Mouse (Mus musculus) embryonic stem cell, embryonic (primary cell): ENCODE measurements at regions not wholly inside any gene's neighbourhood (a gene's known extent, or its start where the extent isn't known, plus 50 kb on each side); places are given as distances from the start of the nearest gene placed in this dataset.
"Not testable (repeated sequence)": the region's sequence is repeated elsewhere in the genome, so short reads cannot be mapped to it uniquely, and the experiment has no call there.

Experiments
- CTCF ChIA-PET, 4 experiments: fragments of 300-600 bp in 2 of 4; fragments of 350-600 bp in 2 of 4; sonication (Branson Sonifier 250); formaldehyde crosslinking; loops; one replicate each; lab custom pipeline; 2022; ENCODE audit warnings: inconsistent platforms in 2 of 4; lab: Charles Lee
- POLR2A ChIA-PET, 4 experiments: fragments of 300-600 bp in 2 of 4; fragments of 350-600 bp in 2 of 4; sonication (Branson Sonifier 250); formaldehyde crosslinking; loops; one replicate each; lab custom pipeline; 2022; ENCODE audit warnings: antibody characterized with exemption in 4 of 4, inconsistent platforms in 1 of 4; lab: Charles Lee

GRCm38 (mm10) chr14:120797916-120798490 lies 113.0 kb upstream of the Ipo5 start:
- ChIA-PET POLR2A (interaction anchor here in 2 of 4 experiments (0.7 to 2.6 kb wide), 6 partner anchors 10 to 124 kb away, joined by 3 to 5 read pairs (median 4); partner anchors contain the start of gene Ipo5 (in 1 of the 2)), CTCF (interaction anchor here in 2 of 4 experiments (0.6 to 1.3 kb wide), 2 partner anchors 11 to 34 kb away, joined by 3 to 5 read pairs; no protein-coding TSS in a partner anchor)

GRCm38 (mm10) chr14:120803191-120803590 lies 107.8 kb upstream of the Ipo5 start:
- ChIA-PET POLR2A (interaction anchor here in 3 of 4 experiments (0.6 to 3.9 kb wide), 12 partner anchors 9 to 293 kb away, joined by 3 to 19 read pairs (median 4); partner anchors contain the start of gene Ipo5 (in 2 of the 3)), CTCF (interaction anchor here in 3 of 4 experiments (0.6 to 1.4 kb wide), 6 partner anchors 12 to 1646 kb away, joined by 3 to 6 read pairs (median 4); no protein-coding TSS in a partner anchor)

DNA sequence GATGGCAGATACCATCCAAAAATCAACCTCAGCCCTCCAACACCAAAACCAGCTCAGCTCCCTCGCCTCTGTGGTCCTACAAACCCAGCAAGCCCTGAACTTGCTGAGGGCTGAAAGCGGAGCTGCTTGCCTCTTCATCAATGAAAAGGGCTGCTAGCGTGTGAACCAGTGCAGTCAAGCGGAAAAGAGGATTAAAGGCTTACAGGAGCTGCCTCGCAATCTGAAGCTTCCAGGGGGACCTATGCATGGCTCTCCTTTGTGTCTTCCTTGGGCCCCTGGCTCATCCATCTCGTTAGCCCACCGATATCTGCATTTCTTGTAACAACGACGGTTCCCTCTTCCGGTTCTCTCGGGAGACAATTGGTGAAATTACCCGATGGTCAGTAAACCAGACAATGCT lies 107.3 kb upstream of the Ipo5 start:
- CTCF ChIA-PET: interaction anchor here in 2 of 4 experiments (0.6 to 1.4 kb wide), 4 partner anchors 12 to 38 kb away, joined by 3 to 4 read pairs (median 4); no protein-coding TSS in a partner anchor
- POLR2A ChIA-PET: interaction anchor here in 2 of 4 experiments (0.6 to 3.9 kb wide), 14 partner anchors 8 to 336 kb away, joined by 3 to 19 read pairs (median 4); partner anchors contain the start of gene Ipo5 (in 2 of the 2)

DNA sequence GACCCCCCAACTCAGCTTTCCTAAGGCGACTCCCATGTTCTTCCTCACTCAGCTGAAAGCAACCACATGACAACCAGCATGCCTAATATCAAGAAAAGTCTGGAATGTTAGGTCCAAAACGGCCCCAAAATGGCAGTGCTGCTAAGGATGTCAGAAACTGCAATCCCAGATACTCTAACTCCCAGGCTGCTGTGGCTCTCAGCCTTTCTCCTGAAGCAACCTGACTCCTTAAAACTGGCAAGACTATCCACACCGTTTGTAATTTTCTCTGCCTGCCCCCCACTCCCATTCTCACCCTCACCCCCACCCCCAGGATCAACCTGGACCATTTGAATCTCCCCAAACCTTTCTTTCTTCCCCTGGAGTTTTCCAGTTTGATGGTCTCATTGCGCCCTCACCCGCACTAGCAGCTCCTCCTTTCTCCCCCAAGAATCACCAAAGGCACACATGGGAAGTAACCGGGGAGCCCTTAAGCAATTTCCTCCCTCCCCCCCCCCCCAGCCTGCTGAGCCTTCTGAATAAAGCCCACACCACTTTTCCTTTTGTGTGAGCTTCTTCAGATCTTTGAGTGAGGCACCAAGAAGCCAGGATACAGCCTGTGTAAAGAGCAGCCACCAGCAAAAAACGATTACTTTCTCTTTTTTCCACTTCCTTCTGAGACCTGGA lies 106.7 kb upstream of the Ipo5 start:
- ChIA-PET CTCF (interaction anchor here in 2 of 4 experiments (0.7 kb wide), 2 partner anchors 13 to 27 kb away, joined by 3 read pairs; no protein-coding TSS in a partner anchor), POLR2A (interaction anchor here in 2 of 4 experiments (0.6 to 3.9 kb wide), 16 partner anchors 8 to 1866 kb away, joined by 3 to 19 read pairs (median 4); partner anchors contain the start of gene Dnajc3 (in 1 of the 2))

- ChIA-PET CTCF (interaction anchor here in 2 of 4 experiments (0.8 to 1.0 kb wide), 2 partner anchors 13 to 27 kb away, joined by 3 to 4 read pairs; no protein-coding TSS in a partner anchor), POLR2A (interaction anchor here in 2 of 4 experiments (0.6 to 3.9 kb wide), 11 partner anchors 14 to 1867 kb away, joined by 3 to 19 read pairs (median 4); partner anchors contain the start of gene Dnajc3 (in 1 of the 2))
Measured at GRCm38 (mm10) chr14:120805137-120805536, 105.9 kb upstream of the Ipo5 start.

- POLR2A ChIA-PET: interaction anchor here in 2 of 4 experiments (0.6 to 3.9 kb wide), 9 partner anchors 14 to 1457 kb away, joined by 3 to 19 read pairs (median 5); partner anchors contain the start of gene Ipo5 (in 1 of the 2)
Measured at GRCm38 (mm10) chr14:120805816-120806552, 105.0 kb upstream of the Ipo5 start.

GRCm38 (mm10) chr14:120806553-120806893 lies 104.5 kb upstream of the Ipo5 start:
- ChIA-PET CTCF (no interaction called here), POLR2A (interaction anchor here in 2 of 4 experiments (1.1 to 3.9 kb wide), 5 partner anchors 15 to 129 kb away, joined by 3 to 19 read pairs (median 5); partner anchors contain the start of gene Ipo5 (in 1 of the 2))

More at GRCm38 (mm10) chr14:120805816-120806552, 105.0 kb upstream of the Ipo5 start:
- CTCF ChIA-PET: interaction anchor here in 2 of 4 experiments (0.8 to 1.0 kb wide), 2 partner anchors 12 to 26 kb away, joined by 3 to 4 read pairs; no protein-coding TSS in a partner anchor

DNA sequence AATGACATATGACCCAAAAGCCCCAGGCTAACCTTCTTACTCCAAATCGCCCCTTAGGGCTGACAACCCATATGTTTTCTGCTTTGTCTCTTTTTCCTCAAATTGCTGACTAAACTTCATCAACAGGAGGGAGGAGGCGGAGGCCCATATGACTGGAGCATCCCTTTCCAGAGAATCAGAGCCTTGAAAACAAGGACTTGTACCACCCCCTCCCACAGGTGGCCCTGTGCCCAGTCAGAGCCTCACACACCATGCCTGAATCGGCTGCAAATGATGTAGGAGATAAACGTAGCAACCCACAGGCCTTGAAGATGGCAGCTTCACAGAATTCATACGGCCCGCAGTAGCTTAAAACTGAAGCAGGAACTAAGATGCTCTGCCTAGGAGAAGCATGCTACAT lies 101.7 kb upstream of the Ipo5 start:
- POLR2A ChIA-PET: no interaction called here

DNA sequence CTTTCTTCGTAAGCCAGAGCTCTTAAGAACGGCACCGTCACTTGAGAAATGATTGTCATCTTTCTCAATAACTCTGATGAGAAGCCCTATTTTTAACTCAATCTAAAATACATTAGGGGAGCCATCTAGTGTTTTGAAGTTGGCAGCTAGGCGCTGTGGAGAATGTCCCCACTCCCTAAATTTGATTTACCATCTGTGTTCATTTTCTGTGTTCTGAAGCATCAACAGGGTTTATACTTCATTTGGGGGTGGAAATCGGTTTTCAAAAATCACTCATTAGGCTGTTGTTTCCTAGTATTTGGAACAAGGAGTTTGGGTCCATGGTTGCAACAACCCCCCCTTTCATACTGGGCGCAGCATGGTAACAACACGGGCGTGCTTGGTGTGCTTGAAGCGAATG lies 97.1 kb upstream of the Ipo5 start:
- ChIA-PET POLR2A (interaction anchor here in 2 of 4 experiments (0.9 to 1.1 kb wide), 2 partner anchors 10 to 15 kb away, joined by 3 to 4 read pairs; no protein-coding TSS in a partner anchor), CTCF (interaction anchor here in 2 of 4 experiments (0.9 to 1.3 kb wide), 2 partner anchors 18 to 61 kb away, joined by 3 to 6 read pairs; no protein-coding TSS in a partner anchor)

More for the DNA sequence above, 101.7 kb upstream of the Ipo5 start:
- CTCF ChIA-PET: interaction anchor here in 2 of 4 experiments (0.6 to 0.7 kb wide), 2 partner anchors 12 to 538 kb away, joined by 3 read pairs; no protein-coding TSS in a partner anchor

DNA sequence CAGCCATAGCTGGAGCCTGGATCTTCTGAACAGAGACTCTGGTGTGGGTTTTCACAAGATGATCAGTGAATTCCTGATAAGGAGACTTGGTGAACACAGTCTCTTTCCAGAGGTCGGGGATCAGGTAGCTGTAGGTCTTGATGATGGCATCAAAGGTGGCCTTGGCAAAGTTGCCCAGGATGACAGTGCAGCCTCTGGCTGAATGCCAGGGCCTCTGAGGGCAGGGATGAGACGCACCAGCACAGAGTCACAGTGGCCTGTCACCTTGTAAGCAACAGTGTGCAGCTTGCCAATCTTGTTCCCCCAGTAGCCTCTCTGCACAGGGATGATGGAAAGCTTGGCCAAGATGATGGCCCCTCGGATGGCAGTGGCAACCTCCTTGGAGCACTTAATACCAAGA lies 95.9 kb upstream of the Ipo5 start:
- POLR2A ChIA-PET, CTCF ChIA-PET: not testable (repeated sequence)

DNA sequence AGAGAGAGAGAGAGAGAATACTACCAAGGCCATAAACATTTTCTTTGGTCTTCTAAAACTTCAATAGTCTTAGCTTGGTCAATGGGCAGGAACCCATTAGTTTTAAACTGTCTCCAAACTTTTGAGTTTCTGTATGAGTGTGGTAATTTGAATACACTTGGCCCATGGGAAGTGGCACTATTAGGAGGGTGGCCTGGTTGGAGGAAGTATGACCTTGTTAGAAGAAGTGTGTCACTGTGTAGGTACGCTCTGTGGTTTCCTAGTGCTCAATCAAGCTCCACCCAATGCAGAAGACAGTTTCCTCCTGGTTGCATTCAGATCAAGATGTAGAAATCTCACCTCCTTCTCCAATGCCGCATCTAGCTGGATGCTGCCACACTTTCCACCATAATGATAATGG lies 94.5 kb upstream of the Ipo5 start:
- ChIA-PET POLR2A (interaction anchor here in 1 of 4 experiments (0.9 kb wide), 1 partner anchor 15 kb away, joined by 4 read pairs; no protein-coding TSS in a partner anchor), CTCF (no interaction called here)

DNA sequence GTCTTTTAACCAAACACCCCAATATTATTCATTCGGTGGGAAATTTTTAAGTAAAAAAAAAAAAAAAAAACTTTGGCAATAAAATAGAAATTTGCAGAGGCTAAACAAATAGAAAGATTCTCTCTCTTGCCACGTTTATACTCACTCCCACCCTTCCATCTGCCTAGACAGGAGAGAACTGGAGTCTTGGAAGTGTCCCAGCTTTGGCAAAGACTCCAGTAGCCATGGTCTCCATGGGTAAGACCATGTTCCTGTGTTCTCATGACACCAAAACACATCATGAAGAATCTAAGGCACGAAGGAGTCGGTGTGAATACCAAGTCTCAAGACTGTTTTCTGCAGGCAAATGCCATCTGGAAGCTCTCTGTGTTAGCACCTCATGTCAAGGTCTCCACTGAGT lies 84.8 kb upstream of the Ipo5 start:
- POLR2A ChIA-PET: interaction anchor here in 1 of 4 experiments (1.5 kb wide), 1 partner anchor 9 kb away, joined by 5 read pairs; no protein-coding TSS in a partner anchor
- CTCF ChIA-PET: interaction anchor here in 1 of 4 experiments (0.9 kb wide), 1 partner anchor 627 kb away, joined by 7 read pairs; no protein-coding TSS in a partner anchor

- CTCF ChIA-PET: interaction anchor here (0.6 to 4.3 kb wide), 19 partner anchors 10 to 1312 kb away, joined by 3 to 77 read pairs (median 6); partner anchors contain the start of gene Ipo5 (in 1 of the 4)
- POLR2A ChIA-PET: interaction anchor here in 3 of 4 experiments (0.5 to 2.6 kb wide), 18 partner anchors 9 to 555 kb away, joined by 3 to 27 read pairs (median 4); partner anchors contain the start of genes Ipo5 (in 3 of the 3) and Mbnl2 (in 1 of the 3)
Measured at GRCm38 (mm10) chr14:120830389-120830835, 80.6 kb upstream of the Ipo5 start.

DNA sequence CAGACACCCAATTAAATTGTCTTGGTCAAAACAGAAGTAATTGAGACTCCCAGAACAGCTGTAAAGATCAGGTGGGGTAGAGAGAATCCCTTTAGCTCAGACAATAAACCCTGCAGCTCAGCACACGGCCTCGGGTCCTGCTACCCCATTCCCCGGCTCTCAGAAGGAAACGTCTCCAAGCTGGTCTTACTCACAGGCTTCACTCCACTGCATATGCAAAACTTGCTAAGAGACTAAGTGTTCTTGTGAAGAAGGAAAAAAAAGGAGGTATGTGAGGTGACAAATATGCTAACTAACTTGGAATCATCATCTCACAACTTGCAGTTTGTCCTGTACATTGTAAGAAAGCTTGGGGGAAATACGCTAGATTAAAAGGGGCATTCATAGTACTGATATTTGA lies 79.6 kb upstream of the Ipo5 start:
- ChIA-PET CTCF (interaction anchor here (0.6 to 4.3 kb wide), 86 partner anchors 9 to 946 kb away, joined by 3 to 77 read pairs (median 4); partner anchors contain the start of genes Ipo5 (in 2 of the 4) and Rap2a (in 1 of the 4)), POLR2A (interaction anchor here in 2 of 4 experiments (0.5 to 2.6 kb wide), 33 partner anchors 9 to 625 kb away, joined by 3 to 27 read pairs (median 4); partner anchors contain the start of genes Ipo5 (in 2 of the 2), Farp1 (in 1 of the 2) and Rap2a (in 1 of the 2))

DNA sequence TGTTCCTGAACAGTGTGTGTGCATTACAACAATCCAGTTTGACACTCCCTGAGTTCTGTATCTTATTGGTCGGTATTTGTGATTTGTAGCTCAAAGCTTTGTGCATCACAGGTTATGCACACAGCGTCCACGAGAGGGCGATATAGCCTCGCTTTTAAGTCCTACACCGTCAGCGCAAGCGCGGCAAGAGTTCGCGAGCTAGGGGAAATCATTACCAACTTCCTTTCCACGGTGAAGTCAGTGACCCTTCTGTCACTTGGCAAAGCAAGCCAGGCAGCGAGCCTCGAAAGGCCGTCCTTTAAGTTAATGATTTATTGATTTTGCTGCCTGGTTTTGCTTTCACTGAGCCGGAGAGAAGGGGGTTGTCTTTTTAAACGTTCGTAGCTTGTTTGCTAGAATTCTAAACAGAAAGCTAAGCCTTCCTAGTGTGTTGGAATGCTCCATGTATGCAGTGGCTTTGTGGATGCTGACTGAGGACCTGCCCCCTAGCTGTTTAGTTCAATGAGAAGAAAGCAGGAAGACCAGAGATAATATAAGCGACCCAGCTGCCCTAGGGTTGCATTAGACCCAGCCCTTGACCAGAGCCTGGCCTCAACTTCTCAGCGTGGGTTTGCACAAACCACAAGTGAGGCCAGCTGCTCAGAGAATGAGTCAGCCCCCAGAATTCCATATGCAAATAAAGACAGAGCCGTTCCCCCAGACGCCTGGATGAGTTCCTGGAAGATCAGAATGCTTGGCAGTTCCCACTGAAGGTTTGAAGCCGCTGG lies 79.0 kb upstream of the Ipo5 start:
- POLR2A ChIA-PET: interaction anchor here in 3 of 4 experiments (0.5 to 2.6 kb wide), 38 partner anchors 9 to 624 kb away, joined by 3 to 27 read pairs (median 3); partner anchors contain the start of genes Ipo5 (in 2 of the 3), Farp1 (in 1 of the 3) and Rap2a (in 1 of the 3)
- CTCF ChIA-PET: interaction anchor here (0.6 to 4.3 kb wide), 98 partner anchors 9 to 972 kb away, joined by 3 to 77 read pairs (median 4); partner anchors contain the start of genes Ipo5 (in 2 of the 4) and Rap2a (in 1 of the 4)

- CTCF ChIA-PET: interaction anchor here in 2 of 4 experiments (0.8 to 1.7 kb wide), 3 partner anchors 114 to 136 kb away, joined by 3 to 5 read pairs (median 4); no protein-coding TSS in a partner anchor
- POLR2A ChIA-PET: interaction anchor here in 2 of 4 experiments (0.7 to 2.2 kb wide), 5 partner anchors 9 to 109 kb away, joined by 3 to 7 read pairs (median 3); partner anchors contain the start of gene Ipo5 (in 1 of the 2)
Measured at GRCm38 (mm10) chr14:120834821-120835220, 76.2 kb upstream of the Ipo5 start.
